In genomic region chr8:70408301-70408700, GRCm38 (mm10) we compare ENCODE assay signal across 11 mouse cellular contexts. TPM values are rescaled to one million over a fixed set of nuclear protein-coding genes. Genes with fewer than 3 reads are reported as not detected.
DNase-seq lines count a peak whose midpoint lies in the region; ATAC-seq and TF ChIP-seq lines count a peak whose summit lies in the region.
"Had no signal": no experiment of that assay in that cellular context is flagged by ENCODE, and none has a peak within 500 bp of the region (broad histone marks: within the 10 kb centered on the region; RNA-seq: fewer than 3 reads in every experiment).

No protein-coding gene starts in this region.

- no peak for TF ChIP-seq CTCF in lung, postnatal 0 days (IDR thresholded peaks at IDR 0.05)

- no peaks in the 10 kb centered on the region for H3K9me3 ChIP-seq in lung, postnatal 0 days (ENCODE audit: low read length)
- H3K9me3 ChIP-seq in limb, embryonic 12.5 days, result no peaks in the 10 kb centered on the region
- no peaks in the 10 kb centered on the region for H3K9me3 ChIP-seq in stomach, embryonic 16.5 days (replicated peaks; ENCODE audit: control insufficient read depth, low read length)

- no peak overlapping the region for H3K9ac ChIP-seq in lung, postnatal 0 days (replicated peaks; ENCODE audit: low read depth)
- H3K9ac ChIP-seq in limb, embryonic 12.5 days (replicated peaks), result no peak overlapping the region; the same call in 1 of the 2 replicates
- H3K9ac ChIP-seq in stomach, embryonic 16.5 days (ENCODE audit: low read length), result peak overlapping the region; percentile 49

- no peaks in the 10 kb centered on the region for H3K27me3 ChIP-seq in lung, postnatal 0 days (replicated peaks; ENCODE audit: insufficient read depth, low read length)
- H3K27me3 ChIP-seq in limb, embryonic 12.5 days, result no peaks in the 10 kb centered on the region
- no peaks in the 10 kb centered on the region for H3K27me3 ChIP-seq in stomach, embryonic 16.5 days (ENCODE audit: control insufficient read depth, insufficient read depth, low read length)

- peaks cover 17% of the 10 kb centered on the region; the same call in 1 of the 2 replicates for H3K4me1 ChIP-seq in lung, postnatal 0 days (ENCODE audit: insufficient read depth, low read depth, low read length)
- H3K4me1 ChIP-seq in limb, embryonic 12.5 days (replicated peaks), result peaks cover 38% of the 10 kb centered on the region
- H3K4me1 ChIP-seq in stomach, embryonic 16.5 days (ENCODE audit: control insufficient read depth, insufficient read depth, low read length), result peaks cover 51% of the 10 kb centered on the region

- H3K36me3 ChIP-seq in lung, postnatal 0 days (ENCODE audit: insufficient read depth, low read length), result no peaks in the 10 kb centered on the region
- H3K36me3 ChIP-seq in limb, embryonic 12.5 days, result peaks cover 16% of the 10 kb centered on the region
- no peaks in the 10 kb centered on the region for H3K36me3 ChIP-seq in stomach, embryonic 16.5 days (ENCODE audit: control insufficient read depth, insufficient read depth, low read length)

- H3K4me2 ChIP-seq in lung, postnatal 0 days (replicated peaks; ENCODE audit: low read depth, low read length), result no peak overlapping the region
- no peak overlapping the region for H3K4me2 ChIP-seq in limb, embryonic 12.5 days
- H3K4me2 ChIP-seq in stomach, embryonic 16.5 days (ENCODE audit: low read depth, low read length), result peak overlapping the region; percentile 14

- no peak overlapping the region for H3K27ac ChIP-seq in lung, postnatal 0 days (ENCODE audit: low read length)
- H3K27ac ChIP-seq in limb, embryonic 12.5 days, result 0 out of 2 replicates have a peak overlapping the region, but pooled peaks have one; percentile 4
- peak overlapping the region; percentile 90 for H3K27ac ChIP-seq in stomach, embryonic 16.5 days (ENCODE audit: low read length)

- ATAC-seq in lung, postnatal 0 days, result peak; percentile 53
- no peak for ATAC-seq in limb, embryonic 12.5 days (ENCODE audit: insufficient number of reproducible peaks, insufficient read depth, low FRiP score, low TSS enrichment, low read depth)
- ATAC-seq in stomach, embryonic 16.5 days (ENCODE audit: insufficient read depth, low FRiP score), result peak; percentile 74

- WGBS in lung, postnatal 0 days, result 53% methylated on average over 6 of the region's 6 CpGs
- WGBS in limb, embryonic 12.5 days, result 61% methylated on average over 6 of the region's 6 CpGs
- 35% methylated on average over 6 of the region's 6 CpGs for WGBS in stomach, embryonic 16.5 days

- peak; percentile 27 for DNase-seq in embryo, embryonic 11 days
- no peak for DNase-seq in embryo, embryonic 10.5 days (ENCODE audit: low spot score)
- DNase-seq in lung, postnatal 0 days (ENCODE audit: low spot score), result peak; percentile 57
- DNase-seq in lung, postnatal 14 days, result no peak
- no peak for DNase-seq in layer of hippocampus, postnatal 14 days (ENCODE audit: low spot score in 2 of 2)
- no peak for DNase-seq in thymus, postnatal 36 days
- DNase-seq: B cell, adult 2 months; right cerebral cortex, adult 18-20 months had no signal

- H3K4me3 ChIP-seq in lung, postnatal 0 days (ENCODE audit: low read depth, low read length), result no peak overlapping the region
- no peak overlapping the region for H3K4me3 ChIP-seq in limb, embryonic 12.5 days (replicated peaks)
- no peak overlapping the region for H3K4me3 ChIP-seq in stomach, embryonic 16.5 days (replicated peaks; ENCODE audit: low read length)

- TF ChIP-seq EP300 in lung, postnatal 0 days (IDR thresholded peaks at IDR 0.05), result no peak

RNA-seq across cellular contexts. Expression of gene Crtc1, which starts 31.1 kb away (rescaled TPM):
- 5.1 and 7.0 TPM in 2 replicates for polyA plus RNA-seq in lung, postnatal 0 days (2015; fragmentation: Nextera tagmentation; extraction: Ambion mirVana)
- 18.4 and 24.8 TPM in 2 replicates for polyA plus RNA-seq in limb, embryonic 12.5 days (2016; fragmentation: Nextera tagmentation; extraction: Ambion mirVana)
- 13.9 and 16.2 TPM in 2 replicates for polyA plus RNA-seq in stomach, embryonic 16.5 days (2015; fragmentation: Nextera tagmentation; extraction: Ambion mirVana)
- total RNA-seq in layer of hippocampus, postnatal 14 days (2021), result 100 to 1,000 TPM; 128 to 135 TPM

RNA-seq across cellular contexts. Expression of gene Comp, which starts 34.9 kb away (rescaled TPM):
- polyA plus RNA-seq in lung, postnatal 0 days (2015; fragmentation: Nextera tagmentation; extraction: Ambion mirVana), result 0.13 and 0.29 TPM in 2 replicates
- polyA plus RNA-seq in limb, embryonic 12.5 days (2016; fragmentation: Nextera tagmentation; extraction: Ambion mirVana), result 2.8 and 5.8 TPM in 2 replicates
- polyA plus RNA-seq in stomach, embryonic 16.5 days (2015; fragmentation: Nextera tagmentation; extraction: Ambion mirVana), result 0.15 and 0.25 TPM in 2 replicates
- under 1 TPM; 0.21 to 0.30 TPM for total RNA-seq in layer of hippocampus, postnatal 14 days (2021)
- total RNA-seq: liver, adult 2 months had no signal
- polyA plus RNA-seq: liver, adult 2 months had no signal

RNA-seq across cellular contexts. Expression of gene Upf1, which starts 55.2 kb away (rescaled TPM):
- polyA plus RNA-seq in lung, postnatal 0 days (2015; fragmentation: Nextera tagmentation; extraction: Ambion mirVana), result 10.4 and 11.1 TPM in 2 replicates
- 32.5 and 34.3 TPM in 2 replicates for polyA plus RNA-seq in limb, embryonic 12.5 days (2016; fragmentation: Nextera tagmentation; extraction: Ambion mirVana)
- polyA plus RNA-seq in stomach, embryonic 16.5 days (2015; fragmentation: Nextera tagmentation; extraction: Ambion mirVana), result 7.4 and 8.2 TPM in 2 replicates
- 10 to 100 TPM; 50.3 to 54.9 TPM for total RNA-seq in layer of hippocampus, postnatal 14 days (2021)

Comparison
In these comparisons a context has a peak if more than half of its experiments do, and no peak if none do; other contexts are left out.
1. DNase-seq: peak in embryo, embryonic 11 days (single experiment) and lung, postnatal 0 days (single experiment); none in embryo, embryonic 10.5 days (single experiment), lung, postnatal 14 days (single experiment), layer of hippocampus, postnatal 14 days (0 of 2) and thymus, postnatal 36 days (0 of 2).